Mouse (Mus musculus) heart, adult 2 months (tissue): Measurements from ENCODE around the gene Methig1.

ENCODE experiments used
- CTCF ChIP-seq: fragments of 200-600 bp; IDR thresholded peaks from 2 replicates; pipeline ENCODE4 v1.8.1; 2022; ENCODE audit warnings: antibody characterized with exemption, mild to moderate bottlenecking, moderate library complexity
- EP300 ChIP-seq: fragments of 200-500 bp; IDR thresholded peaks from 2 replicates; pipeline ENCODE4 v1.6.1; 2011; ENCODE audit warnings: low read depth, low read length, control low read depth; ENCODE audit not compliant: insufficient read depth
- POLR2A ChIP-seq: fragments of 200-500 bp; IDR thresholded peaks from 2 replicates; pipeline ENCODE4 v1.6.1; 2011; ENCODE audit warnings: mild to moderate bottlenecking, low read depth, low read length, control low read depth; ENCODE audit not compliant: insufficient read depth

DNA sequence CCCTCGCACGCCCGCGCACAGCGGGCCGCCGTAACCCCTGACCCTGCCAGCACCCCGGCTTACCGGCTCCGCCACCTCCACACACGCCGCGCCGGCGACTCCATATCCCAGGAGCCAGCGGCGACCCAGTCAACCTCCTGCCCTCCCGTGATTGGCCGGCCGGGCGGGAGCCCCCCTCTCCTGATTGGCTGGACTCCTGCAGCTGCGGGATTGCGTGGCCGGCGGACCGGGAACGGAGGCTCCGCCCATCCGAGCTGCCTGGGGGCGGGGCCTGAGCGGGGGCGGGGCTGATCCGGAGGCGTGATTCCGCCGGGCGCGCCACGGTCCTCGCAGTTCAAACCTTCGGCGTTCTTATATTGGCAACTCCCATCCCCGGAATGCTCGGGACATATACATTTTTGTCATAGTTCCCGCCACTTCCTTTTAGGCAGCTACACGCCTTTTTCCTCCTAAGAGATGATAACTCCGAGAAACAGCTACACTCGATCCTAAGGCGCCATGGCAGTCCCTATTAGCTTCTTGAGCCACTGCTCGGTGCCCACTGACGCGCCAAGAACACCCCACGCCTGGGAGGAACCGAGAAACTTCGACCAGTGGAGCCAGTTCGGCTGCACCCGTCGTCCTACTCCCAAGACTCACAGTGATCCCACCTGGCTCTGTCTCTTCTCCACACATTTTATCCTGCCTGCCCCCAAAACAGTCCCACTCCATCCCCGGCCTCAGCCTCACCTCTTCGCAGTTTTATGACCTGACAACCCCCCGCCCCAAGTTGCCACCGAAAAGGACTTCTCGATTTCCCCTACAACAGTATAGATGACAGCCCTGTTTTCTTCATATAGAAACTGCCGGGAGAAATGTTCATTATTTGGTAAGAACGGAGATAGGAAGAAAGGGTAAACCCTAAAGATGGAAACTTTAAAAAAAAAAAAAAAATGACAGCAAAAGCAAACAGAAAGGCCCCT lies 70.2 kb downstream of the Methig1 start:
- TF ChIP-seq EP300 = no peak
- TF ChIP-seq POLR2A = peak; percentile 74
- TF ChIP-seq CTCF = no peak
